Mouse (Mus musculus) kidney, postnatal 4 days (tissue): ENCODE results near the gene Syn3.
"Not testable (repeated sequence)": the region's sequence is repeated elsewhere in the genome, so short reads cannot be mapped to it uniquely, and the experiment has no call there.

Experiments used
- DNase-seq, 2 experiments: peaks; one replicate each; pipeline ENCODE4 v3.0.0; 2021; ENCODE audit warnings: mixed read lengths in 2 of 2

The Syn3 gene

GRCm38 (mm10) chr10:86032517-86032916 lies 466.2 kb downstream of the Syn3 start:
- DNase-seq = no peak

DNA sequence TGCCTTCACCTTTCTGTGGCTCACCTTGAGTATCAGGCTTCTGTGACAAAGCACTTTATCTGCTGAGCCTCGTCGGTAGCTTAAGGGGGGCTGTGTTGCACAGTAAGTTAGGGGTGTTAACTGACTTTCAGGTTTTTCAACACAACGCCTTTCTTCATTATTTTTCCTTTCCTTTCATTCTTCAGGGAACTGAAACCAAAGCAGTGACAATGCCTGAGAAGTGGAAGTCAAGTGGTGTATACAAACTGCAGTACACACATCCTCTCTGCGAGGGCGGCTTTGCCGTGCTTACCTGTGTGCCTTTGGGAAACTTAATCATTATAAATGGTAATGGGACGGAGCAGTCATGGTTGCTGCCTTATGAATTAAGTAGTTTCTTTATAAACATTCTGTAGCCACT lies 468.0 kb downstream of the Syn3 start:
- no peak for DNase-seq

GRCm38 (mm10) chr10:86026807-86027206 lies 471.9 kb downstream of the Syn3 start:
- DNase-seq = not testable (repeated sequence)

- no peak for DNase-seq
Observed at GRCm38 (mm10) chr10:86026354-86026753, 472.3 kb downstream of the Syn3 start.

- DNase-seq = no peak
Observed at GRCm38 (mm10) chr10:86025906-86026305, 472.8 kb downstream of the Syn3 start.

- DNase-seq = no peak
Observed at GRCm38 (mm10) chr10:86023149-86023548, 475.5 kb downstream of the Syn3 start.

DNA sequence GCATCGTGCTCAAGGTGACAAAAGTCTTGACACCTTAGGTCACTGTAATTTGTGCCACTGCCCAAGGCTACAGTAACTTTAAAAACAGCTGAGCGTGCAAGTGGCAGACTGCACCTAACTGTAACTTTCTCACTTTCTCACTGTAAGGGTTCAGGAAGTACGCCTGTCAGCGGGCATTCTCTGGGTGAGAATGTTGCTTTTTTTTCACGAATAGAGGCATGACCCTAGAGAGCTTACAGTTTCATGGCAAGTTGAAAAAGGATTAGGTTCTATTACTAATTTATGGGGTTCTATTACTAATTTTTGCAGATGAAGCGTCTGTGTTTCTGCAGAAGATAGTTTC lies 476.3 kb downstream of the Syn3 start:
- no peak for DNase-seq

- DNase-seq = peak; percentile 94 to 96
Observed at GRCm38 (mm10) chr10:86021749-86022473, 476.8 kb downstream of the Syn3 start, which contains the start of gene Fbxo7. Gene Fbxo7 (plus strand): TSS chr10:86021972.

DNA sequence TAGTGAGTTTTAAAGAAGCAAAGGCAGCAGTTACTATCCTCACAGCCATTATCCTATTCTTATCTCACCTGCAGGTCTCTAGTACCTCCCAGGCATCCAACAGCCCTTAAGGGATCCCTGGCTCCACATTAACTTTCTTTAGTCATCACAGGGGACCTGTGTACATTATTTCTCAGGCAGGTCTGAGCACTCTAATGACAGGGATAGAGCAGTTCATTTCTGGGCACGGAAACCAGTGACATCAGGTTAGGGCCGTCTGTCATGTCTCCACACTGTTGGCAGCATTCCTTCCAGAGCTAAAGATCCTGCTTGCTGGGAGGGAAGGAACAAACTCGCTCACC lies 477.3 kb downstream of the Syn3 start:
- no peak for DNase-seq

- no peak for DNase-seq
Observed at GRCm38 (mm10) chr10:86018813-86019212, 479.9 kb downstream of the Syn3 start.

GRCm38 (mm10) chr10:86017781-86018180 lies 480.9 kb downstream of the Syn3 start:
- no peak for DNase-seq

DNA sequence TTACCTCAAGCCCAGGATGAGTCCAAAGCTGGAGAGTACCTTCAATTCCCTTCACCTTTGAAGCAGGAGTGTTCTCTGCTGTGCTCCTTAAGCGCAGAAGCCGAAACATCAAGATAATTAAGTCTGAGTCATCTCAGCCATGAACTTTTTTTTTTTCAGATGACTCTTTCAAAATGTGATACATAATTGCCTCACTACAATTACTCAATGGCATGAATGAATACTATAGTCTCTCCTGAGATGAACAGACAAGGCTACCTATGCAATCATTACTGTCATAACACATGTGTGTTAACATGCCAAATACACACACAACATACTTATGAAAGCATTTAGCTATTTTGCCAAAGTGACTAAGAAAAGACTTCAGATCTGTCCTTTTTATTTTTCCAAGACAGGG lies 486.9 kb downstream of the Syn3 start, which contains the start of gene Bpifc:
TSS of gene Bpifc (minus strand) at position 115 of the 400 bp plus-strand sequence.
- DNase-seq = no peak

DNA sequence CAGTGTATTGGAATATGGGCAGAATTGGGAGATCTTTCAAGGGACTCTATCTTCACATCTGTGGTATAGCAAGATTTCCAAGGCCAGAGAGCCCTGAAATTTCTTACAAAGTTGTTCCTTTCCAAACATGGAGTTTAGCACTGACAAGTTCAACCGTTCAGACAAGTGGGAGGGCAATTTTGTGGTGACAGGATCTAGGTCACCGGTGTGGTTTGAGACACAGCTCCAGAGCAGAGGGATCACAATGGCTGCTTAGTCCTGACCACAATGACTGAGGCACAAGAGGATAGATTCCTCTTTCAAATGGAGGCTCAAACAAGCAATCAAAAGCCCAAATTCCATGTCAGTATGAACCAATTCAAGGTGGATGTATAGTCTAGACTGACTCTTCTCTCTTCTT lies 487.5 kb downstream of the Syn3 start:
- DNase-seq = no peak

- DNase-seq = no peak
Observed at GRCm38 (mm10) chr10:86010636-86011035, 488.1 kb downstream of the Syn3 start.

DNA sequence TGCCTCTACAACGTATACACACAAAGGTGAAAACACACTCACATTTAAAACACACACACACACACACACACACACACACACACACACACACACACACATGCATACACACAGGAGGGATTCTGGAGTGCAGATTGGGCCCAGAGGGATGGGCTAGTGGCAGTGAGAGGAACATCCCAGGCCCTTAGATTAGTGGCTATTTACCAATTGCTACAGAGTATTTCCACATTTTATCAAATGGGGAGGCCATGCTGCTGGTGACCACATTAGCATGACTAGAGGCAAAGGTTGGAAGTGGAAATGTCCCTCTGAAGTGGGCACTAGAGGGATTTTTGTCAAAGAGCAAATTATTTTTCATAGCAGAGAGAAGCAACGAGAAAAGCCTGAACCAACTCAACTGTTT lies 489.0 kb downstream of the Syn3 start:
- no peak for DNase-seq

DNA sequence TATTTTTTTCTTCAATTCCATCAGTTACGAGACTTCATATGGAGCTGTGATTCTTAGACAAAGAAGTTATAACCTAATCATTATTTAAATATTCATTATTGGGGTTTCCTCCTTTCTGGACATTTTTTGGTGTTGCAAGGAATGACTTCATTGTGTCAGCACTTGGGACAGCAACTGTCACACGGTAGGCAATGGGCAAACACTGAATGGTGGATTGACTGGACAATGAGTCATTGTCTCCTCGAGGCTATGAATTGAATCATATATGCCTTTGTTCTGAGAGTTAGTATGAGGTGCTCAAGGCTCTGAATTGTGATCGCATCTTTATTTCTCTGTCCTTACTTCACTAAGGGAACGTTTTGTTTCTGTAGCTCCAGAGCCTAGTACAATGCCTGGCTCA lies 492.2 kb downstream of the Syn3 start:
- DNase-seq = no peak
